ENCODE assay signal across 9 mouse cellular contexts in the genomic region with DNA sequence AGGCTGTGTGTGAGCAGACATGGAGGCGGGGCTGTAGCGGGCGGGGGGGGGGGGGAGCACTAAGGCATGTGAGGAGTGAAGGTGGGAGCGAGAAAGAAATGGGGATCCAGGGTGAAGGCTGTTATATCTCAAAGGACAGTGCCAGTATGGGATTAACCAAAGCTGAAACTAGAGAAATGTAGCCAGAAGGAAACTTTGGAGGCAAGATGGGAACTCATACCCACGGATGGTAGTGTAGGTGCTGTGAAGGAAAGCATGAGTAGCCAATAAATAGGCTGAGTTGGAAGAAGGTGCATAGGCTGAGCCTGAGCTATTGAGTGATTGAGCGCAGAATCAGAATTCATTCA. TPM values are rescaled to one million over a fixed set of nuclear protein-coding genes. Genes with fewer than 3 reads are reported as not detected.
DNase-seq lines count a peak whose midpoint lies in the region; ATAC-seq and TF ChIP-seq lines count a peak whose summit lies in the region.
"Had no signal": no experiment of that assay in that cellular context is flagged by ENCODE, and none has a peak within 500 bp of the region (broad histone marks: within the 10 kb centered on the region; RNA-seq: fewer than 3 reads in every experiment).

No protein-coding gene starts in this region.

- peaks cover 9% of the 10 kb centered on the region; the same call in 1 of the 2 replicates for H3K4me1 ChIP-seq in embryonic facial prominence, embryonic 13.5 days
- H3K4me1 ChIP-seq in intestine, embryonic 14.5 days (replicated peaks; ENCODE audit: control insufficient read depth, insufficient read depth, low read length): 0 out of 2 replicates have a peak, but pooled peaks cover 5% of the 10 kb centered on the region
- H3K4me1 ChIP-seq in midbrain, postnatal 0 days (ENCODE audit: insufficient read depth, low read length): peaks cover 4% of the 10 kb centered on the region; the same call in 1 of the 2 replicates

- no peak for ATAC-seq in embryonic facial prominence, embryonic 13.5 days (ENCODE audit: insufficient number of reproducible peaks, insufficient read depth, low FRiP score, low TSS enrichment, low read depth)
- ATAC-seq in intestine, embryonic 14.5 days (replicated peaks; ENCODE audit: low FRiP score, low TSS enrichment, low read depth): no peak
- no peak for ATAC-seq in midbrain, postnatal 0 days (ENCODE audit: low FRiP score)

- peak overlapping the region; percentile 93; the same call in 1 of the 2 replicates for H3K27ac ChIP-seq in layer of hippocampus, adult 2 months
- peak overlapping the region; percentile 48; the same call in 1 of the 2 replicates for H3K27ac ChIP-seq in embryonic facial prominence, embryonic 13.5 days
- no peak overlapping the region; the same call in 1 of the 2 replicates for H3K27ac ChIP-seq in intestine, embryonic 14.5 days (ENCODE audit: low read depth)
- peak overlapping the region; percentile 68; the same call in 1 of the 2 replicates for H3K27ac ChIP-seq in midbrain, postnatal 0 days (ENCODE audit: low read depth, low read length)

- DNase-seq in layer of hippocampus, adult 2 months (ENCODE audit: low spot score in 2 of 2): no peak
- DNase-seq in layer of hippocampus, adult 9-10 months (ENCODE audit: low spot score): no peak
- DNase-seq in intestine, embryonic 14.5 days (ENCODE audit: low spot score): no peak
- no peak for DNase-seq in midbrain, postnatal 0 days (ENCODE audit: low spot score)
- DNase-seq in urinary bladder, adult 18-20 months (ENCODE audit: low spot score in 2 of 2): no peak
- no peak for DNase-seq in thymus, postnatal 0 days (ENCODE audit: low spot score)
- no peak for DNase-seq in heart, postnatal 14 days

- TF ChIP-seq CTCF in layer of hippocampus, adult 2 months (conservative IDR thresholded peaks at IDR 0.05): no peak
- no peak for TF ChIP-seq CTCF in midbrain, postnatal 0 days (IDR thresholded peaks at IDR 0.05)

- intact Hi-C loops in heart, postnatal 14 days (cut with DNase I): loop anchor here (2.0 to 5.0 kb wide), 2 partner anchors 30 to 77 kb away; partner anchors contain the start of gene Ccdc22

- WGBS in embryonic facial prominence, embryonic 13.5 days: 29% methylated on average over 5 of the region's 6 CpGs
- 33% methylated on average over 3 of the region's 6 CpGs for WGBS in intestine, embryonic 14.5 days
- WGBS in midbrain, postnatal 0 days: 24% methylated on average over 5 of the region's 6 CpGs

- no peaks in the 10 kb centered on the region for H3K27me3 ChIP-seq in embryonic facial prominence, embryonic 13.5 days
- no peaks in the 10 kb centered on the region for H3K27me3 ChIP-seq in intestine, embryonic 14.5 days (replicated peaks; ENCODE audit: control insufficient read depth, insufficient read depth, low read length)
- no peaks in the 10 kb centered on the region for H3K27me3 ChIP-seq in midbrain, postnatal 0 days (ENCODE audit: insufficient read depth, low read length)

- H3K4me3 ChIP-seq in layer of hippocampus, adult 2 months: peak overlapping the region; percentile 56
- peak overlapping the region; percentile 56 for H3K4me3 ChIP-seq in embryonic facial prominence, embryonic 13.5 days
- H3K4me3 ChIP-seq in intestine, embryonic 14.5 days (ENCODE audit: low read depth, low read length): peak overlapping the region; percentile 49
- peak overlapping the region; percentile 49 for H3K4me3 ChIP-seq in midbrain, postnatal 0 days (ENCODE audit: low read depth, low read length)

- no peak overlapping the region for H3K9ac ChIP-seq in embryonic facial prominence, embryonic 13.5 days
- no peak overlapping the region for H3K9ac ChIP-seq in intestine, embryonic 14.5 days (ENCODE audit: low read length)
- no peak overlapping the region for H3K9ac ChIP-seq in midbrain, postnatal 0 days (replicated peaks; ENCODE audit: low read length, poor library complexity, severe bottlenecking)

- no peaks in the 10 kb centered on the region for H3K36me3 ChIP-seq in embryonic facial prominence, embryonic 13.5 days
- H3K36me3 ChIP-seq in intestine, embryonic 14.5 days (ENCODE audit: control insufficient read depth, insufficient read depth, low read length): no peaks in the 10 kb centered on the region
- H3K36me3 ChIP-seq in midbrain, postnatal 0 days (ENCODE audit: insufficient read depth, low read length): no peaks in the 10 kb centered on the region

- no peaks in the 10 kb centered on the region for H3K9me3 ChIP-seq in embryonic facial prominence, embryonic 13.5 days
- H3K9me3 ChIP-seq in intestine, embryonic 14.5 days (ENCODE audit: control insufficient read depth, low read length): no peaks in the 10 kb centered on the region
- H3K9me3 ChIP-seq in midbrain, postnatal 0 days (ENCODE audit: low read length): no peaks in the 10 kb centered on the region

- peak overlapping the region; percentile 53 for H3K4me2 ChIP-seq in embryonic facial prominence, embryonic 13.5 days
- peak overlapping the region; percentile 48 for H3K4me2 ChIP-seq in intestine, embryonic 14.5 days (ENCODE audit: low read length)
- peak overlapping the region; percentile 36 for H3K4me2 ChIP-seq in midbrain, postnatal 0 days (ENCODE audit: low read depth, low read length, poor library complexity, severe bottlenecking)

RNA-seq across cellular contexts. Expression of gene Ppp1r3f, which starts 0.8 kb away (rescaled TPM):
- 10 to 100 TPM; 16.4 to 16.7 TPM for total RNA-seq in layer of hippocampus, adult 2 months (2021)
- polyA plus RNA-seq in embryonic facial prominence, embryonic 13.5 days (2015; fragmentation: Nextera tagmentation; extraction: Ambion mirVana): 1.6 and 2.5 TPM in 2 replicates
- 1.4 and 2.2 TPM in 2 replicates for polyA plus RNA-seq in intestine, embryonic 14.5 days (2014; fragmentation: Nextera tagmentation; extraction: Ambion mirVana)
- total RNA-seq in midbrain, postnatal 0 days (2014; rRNA removed): 19.4 and 27.3 TPM in 2 replicates
- 8.4 and 9.4 TPM in 2 replicates for polyA plus RNA-seq in midbrain, postnatal 0 days (2015; fragmentation: Nextera tagmentation; extraction: Ambion mirVana)
- polyA plus RNA-seq in thymus, postnatal 0 days (2015; fragmentation: Nextera tagmentation; extraction: Ambion mirVana): 0.73 TPM in 2 replicates
- total RNA-seq in heart, postnatal 14 days (2021): 1 to 10 TPM; 2.3 to 2.6 TPM
- total RNA-seq: monocyte, adult 5-6 weeks had no signal

RNA-seq across cellular contexts. Expression of gene Foxp3, which starts 1.4 kb away (rescaled TPM):
- total RNA-seq in layer of hippocampus, adult 2 months (2021): under 1 TPM in 1 of 2 experiments, not detected in 1; 0.10 TPM
- 0.14 TPM in 1 of 2 replicates, not detected in the other for polyA plus RNA-seq in embryonic facial prominence, embryonic 13.5 days (2015; fragmentation: Nextera tagmentation; extraction: Ambion mirVana)
- 0.05 TPM in 1 of 2 replicates, not detected in the other for polyA plus RNA-seq in intestine, embryonic 14.5 days (2014; fragmentation: Nextera tagmentation; extraction: Ambion mirVana)
- total RNA-seq in midbrain, postnatal 0 days (2014; rRNA removed): 0.16 TPM in 1 of 2 replicates, not detected in the other
- polyA plus RNA-seq in midbrain, postnatal 0 days (2015; fragmentation: Nextera tagmentation; extraction: Ambion mirVana): 0.30 TPM in 1 of 2 replicates, not detected in the other
- 0.10 and 0.44 TPM in 2 replicates for polyA plus RNA-seq in thymus, postnatal 0 days (2015; fragmentation: Nextera tagmentation; extraction: Ambion mirVana)
- total RNA-seq in heart, postnatal 14 days (2021): under 1 TPM in 1 of 2 experiments, not detected in 1; 0.05 TPM
- total RNA-seq: monocyte, adult 5-6 weeks had no signal

RNA-seq across cellular contexts. Expression of gene Ccdc22, which starts 30.5 kb away (rescaled TPM):
- total RNA-seq in layer of hippocampus, adult 2 months (2021): 10 to 100 TPM; 25.3 to 25.5 TPM
- 26.9 and 30.4 TPM in 2 replicates for polyA plus RNA-seq in embryonic facial prominence, embryonic 13.5 days (2015; fragmentation: Nextera tagmentation; extraction: Ambion mirVana)
- 28.0 and 29.7 TPM in 2 replicates for polyA plus RNA-seq in intestine, embryonic 14.5 days (2014; fragmentation: Nextera tagmentation; extraction: Ambion mirVana)
- total RNA-seq in midbrain, postnatal 0 days (2014; rRNA removed): 29.6 and 32.3 TPM in 2 replicates
- 19.9 and 20.0 TPM in 2 replicates for polyA plus RNA-seq in midbrain, postnatal 0 days (2015; fragmentation: Nextera tagmentation; extraction: Ambion mirVana)
- 33.1 and 36.0 TPM in 2 replicates for polyA plus RNA-seq in thymus, postnatal 0 days (2015; fragmentation: Nextera tagmentation; extraction: Ambion mirVana)
- total RNA-seq in heart, postnatal 14 days (2021): 10 to 100 TPM; 11.5 to 12.4 TPM

RNA-seq across cellular contexts. Expression of gene Cacna1f, which starts 32.0 kb away (rescaled TPM):
- total RNA-seq in layer of hippocampus, adult 2 months (2021): under 1 TPM in 1 of 2 experiments, not detected in 1; 0.08 TPM
- polyA plus RNA-seq in embryonic facial prominence, embryonic 13.5 days (2015; fragmentation: Nextera tagmentation; extraction: Ambion mirVana): not detected in 2 replicates
- polyA plus RNA-seq in intestine, embryonic 14.5 days (2014; fragmentation: Nextera tagmentation; extraction: Ambion mirVana): 0.04 TPM in 1 of 2 replicates, not detected in the other
- total RNA-seq in midbrain, postnatal 0 days (2014; rRNA removed): 0.05 and 1.0 TPM in 2 replicates
- polyA plus RNA-seq in midbrain, postnatal 0 days (2015; fragmentation: Nextera tagmentation; extraction: Ambion mirVana): 0.16 and 0.20 TPM in 2 replicates
- 0.04 and 0.07 TPM in 2 replicates for polyA plus RNA-seq in thymus, postnatal 0 days (2015; fragmentation: Nextera tagmentation; extraction: Ambion mirVana)
- total RNA-seq in heart, postnatal 14 days (2021): not detected
